Mouse (Mus musculus): ENCODE data around the gene Ube2h. TPM values are rescaled to one million over a fixed set of nuclear protein-coding genes. Genes with fewer than 3 reads are reported as not detected.
A peak's percentile ranks its signal among the peaks of the same experiment; 100 is the strongest.

Gene Ube2h
- polyA plus RNA-seq, 1 experiment, result 78.9 TPM

DNA sequence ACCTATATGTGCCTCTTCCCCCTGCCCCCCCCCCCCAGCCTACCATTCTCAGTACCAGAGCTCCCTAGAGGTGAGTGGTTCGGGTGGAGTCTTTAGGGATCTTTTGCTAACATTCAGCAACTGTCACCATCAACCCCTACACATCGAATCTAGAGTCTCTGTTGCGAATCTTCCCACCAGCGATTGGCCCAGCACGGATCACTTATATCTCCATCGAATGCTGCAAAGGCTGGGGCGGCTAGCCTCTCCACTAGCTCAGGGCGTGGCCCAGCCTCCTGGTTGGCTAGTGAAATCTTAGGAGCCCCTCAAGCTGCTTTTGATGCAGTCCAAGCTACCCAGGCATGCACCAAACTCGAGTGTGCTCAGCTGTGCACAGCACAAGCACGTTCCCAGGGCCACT, 132.4 kb downstream of the Ube2h start:
- H3K4me1 ChIP-seq (ENCODE audit: control insufficient read depth, insufficient read depth, low read length), result peaks cover 12% of the 10 kb centered on the region
- WGBS, result 72% methylated on average over 10 of the region's 10 CpGs
- H3K27ac ChIP-seq (ENCODE audit: insufficient read depth, low read length), result no peak overlapping the region
- no peak overlapping the region for H3K4me3 ChIP-seq (replicated peaks; ENCODE audit: insufficient read depth, low read depth, low read length)
- TF ChIP-seq CTCF (IDR thresholded peaks at IDR 0.05; ENCODE audit: borderline replicate concordance, insufficient read depth, low read depth, low read length) (no peak), POLR2A (IDR thresholded peaks at IDR 0.05; ENCODE audit: borderline replicate concordance, insufficient read depth, low read length) (no peak)
- H3K27me3 ChIP-seq (ENCODE audit: control insufficient read depth, insufficient read depth, low read length), result peaks cover 20% of the 10 kb centered on the region; the same call in 1 of the 2 replicates
- DNase-seq, result no peak

DNA sequence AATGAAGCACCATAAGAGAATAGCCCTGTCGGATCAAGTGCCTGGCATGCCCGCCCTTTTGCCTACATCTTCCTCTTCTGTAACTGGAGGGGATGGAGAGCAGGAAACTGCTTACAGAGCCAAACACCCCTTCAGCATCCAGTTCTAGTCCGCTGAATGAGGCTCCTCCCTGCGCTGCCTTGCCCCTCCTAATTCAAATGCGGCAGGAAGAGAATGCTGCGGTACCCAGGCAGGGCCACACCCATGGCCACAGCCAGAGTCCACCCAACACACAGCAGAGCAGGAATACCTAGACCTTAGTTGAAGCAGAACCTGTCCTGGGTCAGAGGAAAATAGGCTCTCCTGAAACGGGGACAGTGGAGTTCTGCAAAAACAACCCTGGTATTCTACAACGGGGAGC, 133.1 kb downstream of the Ube2h start:
- Histone ChIP-seq H3K4me1 (ENCODE audit: control insufficient read depth, insufficient read depth, low read length) (peaks cover 12% of the 10 kb centered on the region), H3K4me3 (replicated peaks; ENCODE audit: insufficient read depth, low read depth, low read length) (no peak overlapping the region), H3K27ac (ENCODE audit: insufficient read depth, low read length) (no peak overlapping the region), H3K27me3 (ENCODE audit: control insufficient read depth, insufficient read depth, low read length) (peaks cover 18% of the 10 kb centered on the region; the same call in 1 of the 2 replicates)
- TF ChIP-seq POLR2A (IDR thresholded peaks at IDR 0.05; ENCODE audit: borderline replicate concordance, insufficient read depth, low read length) (no peak), CTCF (IDR thresholded peaks at IDR 0.05; ENCODE audit: borderline replicate concordance, insufficient read depth, low read depth, low read length) (no peak)
- no peak for DNase-seq
- 90% methylated on average over 8 of the region's 8 CpGs for WGBS

DNA sequence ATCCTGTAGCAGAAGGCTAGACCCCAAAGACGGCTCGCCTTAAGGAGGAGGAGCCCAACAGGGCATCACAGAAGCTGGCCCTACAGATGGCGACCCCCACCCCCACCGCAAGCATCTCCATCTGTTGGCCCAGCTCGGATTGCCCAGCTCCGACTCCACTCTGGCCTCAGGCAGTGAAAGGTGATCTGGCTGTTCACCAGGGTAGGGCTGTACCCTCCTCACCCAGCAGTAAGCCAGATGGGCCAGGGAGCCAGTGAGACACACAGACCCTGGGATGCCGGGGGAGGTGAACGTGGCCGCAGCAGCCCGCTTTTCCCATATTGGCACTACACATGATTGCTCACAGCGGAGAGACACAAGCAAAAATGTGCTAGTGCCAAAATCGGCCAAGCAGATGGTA, 135.2 kb downstream of the Ube2h start:
- H3K27ac ChIP-seq (ENCODE audit: insufficient read depth, low read length), result no peak overlapping the region
- H3K4me3 ChIP-seq (replicated peaks; ENCODE audit: insufficient read depth, low read depth, low read length), result no peak overlapping the region
- TF ChIP-seq CTCF (IDR thresholded peaks at IDR 0.05; ENCODE audit: borderline replicate concordance, insufficient read depth, low read depth, low read length) (no peak), POLR2A (IDR thresholded peaks at IDR 0.05; ENCODE audit: borderline replicate concordance, insufficient read depth, low read length) (no peak)
- WGBS, result 23% methylated on average over 12 of the region's 12 CpGs
- H3K4me1 ChIP-seq (ENCODE audit: control insufficient read depth, insufficient read depth, low read length), result peaks cover 12% of the 10 kb centered on the region
- H3K27me3 ChIP-seq (ENCODE audit: control insufficient read depth, insufficient read depth, low read length), result peaks cover 8% of the 10 kb centered on the region; the same call in 1 of the 2 replicates
- peak in 1 of 2 experiments; percentile 6 for DNase-seq

DNA sequence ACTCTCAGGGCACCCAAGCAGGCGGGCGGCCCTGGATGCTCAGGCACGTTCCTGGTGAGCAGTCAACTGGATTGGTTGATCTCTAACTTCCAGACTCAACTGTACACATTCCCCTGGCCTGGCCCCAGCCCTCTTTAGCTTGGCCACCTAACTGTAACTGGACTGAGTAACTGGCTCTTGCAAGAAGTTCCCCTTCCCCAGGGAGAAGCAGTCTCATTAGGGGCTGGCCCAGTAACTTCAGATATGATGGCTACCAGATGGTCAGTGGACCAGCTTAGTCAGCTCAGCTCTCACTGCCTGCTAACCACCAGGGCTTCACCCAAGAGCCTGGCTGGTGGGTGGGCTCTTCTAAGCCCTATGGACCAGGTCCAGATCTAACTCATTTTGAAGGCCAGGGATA, 136.1 kb downstream of the Ube2h start:
- TF ChIP-seq POLR2A (IDR thresholded peaks at IDR 0.05; ENCODE audit: borderline replicate concordance, insufficient read depth, low read length), result no peak
- no peak for TF ChIP-seq CTCF (IDR thresholded peaks at IDR 0.05; ENCODE audit: borderline replicate concordance, insufficient read depth, low read depth, low read length)
- Histone ChIP-seq H3K27me3 (ENCODE audit: control insufficient read depth, insufficient read depth, low read length) (peaks cover 5% of the 10 kb centered on the region; the same call in 1 of the 2 replicates), H3K4me3 (replicated peaks; ENCODE audit: insufficient read depth, low read depth, low read length) (no peak overlapping the region), H3K27ac (ENCODE audit: insufficient read depth, low read length) (no peak overlapping the region), H3K4me1 (ENCODE audit: control insufficient read depth, insufficient read depth, low read length) (peaks cover 12% of the 10 kb centered on the region)
- 83% methylated on average over 3 of the region's 3 CpGs for WGBS
- no peak for DNase-seq

DNA sequence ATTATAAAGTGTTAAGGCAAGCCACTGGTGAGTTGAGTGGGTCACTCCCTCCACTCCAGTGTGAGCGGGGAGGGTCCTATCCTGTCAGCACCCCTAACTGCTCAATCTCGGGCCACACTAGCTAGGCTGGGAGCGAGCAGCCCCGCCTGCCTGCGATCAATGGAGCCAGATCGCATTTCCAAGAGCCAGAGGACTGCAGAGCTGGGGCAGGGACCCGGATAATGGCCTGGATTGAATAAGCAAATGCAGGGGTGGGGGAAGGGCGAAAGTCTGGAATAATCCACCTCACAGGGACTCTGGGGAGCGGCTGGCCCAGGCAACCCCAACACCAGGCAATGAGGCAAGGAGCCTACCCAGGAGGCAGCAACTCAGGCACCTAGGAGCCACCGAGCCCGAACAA, 137.1 kb downstream of the Ube2h start:
- no peak for DNase-seq
- Histone ChIP-seq H3K4me1 (ENCODE audit: control insufficient read depth, insufficient read depth, low read length) (peaks cover 12% of the 10 kb centered on the region), H3K27ac (ENCODE audit: insufficient read depth, low read length) (no peak overlapping the region), H3K27me3 (ENCODE audit: control insufficient read depth, insufficient read depth, low read length) (peaks cover 2% of the 10 kb centered on the region; the same call in 1 of the 2 replicates), H3K4me3 (replicated peaks; ENCODE audit: insufficient read depth, low read depth, low read length) (no peak overlapping the region)
- TF ChIP-seq POLR2A (IDR thresholded peaks at IDR 0.05; ENCODE audit: borderline replicate concordance, insufficient read depth, low read length), result no peak
- no peak for TF ChIP-seq CTCF (IDR thresholded peaks at IDR 0.05; ENCODE audit: borderline replicate concordance, insufficient read depth, low read depth, low read length)
- 67% methylated on average over 11 of the region's 11 CpGs for WGBS

DNA sequence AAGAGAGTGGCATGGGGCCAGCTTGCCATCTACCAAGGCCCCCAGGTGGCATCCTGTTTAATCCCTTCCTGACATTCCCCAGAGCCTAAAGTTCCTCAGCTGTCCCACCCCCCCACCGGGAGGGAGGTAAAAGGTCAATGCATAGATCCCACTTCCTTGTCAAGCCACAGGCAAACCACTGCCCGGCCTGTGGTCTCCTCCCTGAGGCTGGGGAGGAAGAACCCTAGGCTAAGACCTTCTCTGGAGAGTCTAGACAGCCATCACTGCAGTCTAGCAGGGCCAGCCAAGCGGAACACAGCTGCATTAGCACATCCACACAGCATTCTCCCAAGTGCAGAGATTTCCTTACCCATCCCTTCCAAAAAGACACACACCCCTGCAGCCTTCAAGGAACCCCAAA, 138.0 kb downstream of the Ube2h start:
- Histone ChIP-seq H3K27ac (ENCODE audit: insufficient read depth, low read length) (no peak overlapping the region), H3K4me3 (replicated peaks; ENCODE audit: insufficient read depth, low read depth, low read length) (no peak overlapping the region), H3K27me3 (ENCODE audit: control insufficient read depth, insufficient read depth, low read length) (no peaks in the 10 kb centered on the region), H3K4me1 (ENCODE audit: control insufficient read depth, insufficient read depth, low read length) (peaks cover 12% of the 10 kb centered on the region)
- no peak for DNase-seq
- TF ChIP-seq POLR2A (IDR thresholded peaks at IDR 0.05; ENCODE audit: borderline replicate concordance, insufficient read depth, low read length) (no peak), CTCF (IDR thresholded peaks at IDR 0.05; ENCODE audit: borderline replicate concordance, insufficient read depth, low read depth, low read length) (no peak)
- 62% methylated on average over 3 of the region's 3 CpGs for WGBS

DNA sequence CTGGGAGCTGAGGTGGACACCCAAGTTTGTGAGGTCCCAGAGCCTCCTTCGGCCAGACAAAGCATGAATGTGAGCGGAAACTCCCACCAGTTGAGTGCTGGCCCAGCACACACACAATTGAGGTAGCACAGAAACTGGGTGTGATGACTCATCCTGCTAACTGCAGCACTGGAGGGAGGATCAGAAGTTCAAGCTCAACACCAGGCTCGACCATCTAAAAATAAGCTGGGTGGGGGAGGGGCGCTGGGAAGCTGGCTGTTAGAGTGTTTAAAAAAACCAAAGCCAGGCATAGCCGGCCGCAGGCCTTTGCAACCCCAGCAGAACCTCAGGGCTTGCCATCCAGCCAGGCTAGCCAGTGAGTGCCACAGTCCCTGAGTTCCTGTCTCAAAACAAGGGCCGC, 142.2 kb downstream of the Ube2h start:
- H3K4me1 ChIP-seq (ENCODE audit: control insufficient read depth, insufficient read depth, low read length), result no peaks in the 10 kb centered on the region
- no peak for DNase-seq
- WGBS, result 71% methylated on average over 7 of the region's 7 CpGs
- TF ChIP-seq POLR2A (IDR thresholded peaks at IDR 0.05; ENCODE audit: borderline replicate concordance, insufficient read depth, low read length) (no peak), CTCF (IDR thresholded peaks at IDR 0.05; ENCODE audit: borderline replicate concordance, insufficient read depth, low read depth, low read length) (no peak)
- H3K27me3 ChIP-seq (ENCODE audit: control insufficient read depth, insufficient read depth, low read length), result no peaks in the 10 kb centered on the region
- no peak overlapping the region for H3K27ac ChIP-seq (ENCODE audit: insufficient read depth, low read length)
- H3K4me3 ChIP-seq (replicated peaks; ENCODE audit: insufficient read depth, low read depth, low read length), result no peak overlapping the region

DNA sequence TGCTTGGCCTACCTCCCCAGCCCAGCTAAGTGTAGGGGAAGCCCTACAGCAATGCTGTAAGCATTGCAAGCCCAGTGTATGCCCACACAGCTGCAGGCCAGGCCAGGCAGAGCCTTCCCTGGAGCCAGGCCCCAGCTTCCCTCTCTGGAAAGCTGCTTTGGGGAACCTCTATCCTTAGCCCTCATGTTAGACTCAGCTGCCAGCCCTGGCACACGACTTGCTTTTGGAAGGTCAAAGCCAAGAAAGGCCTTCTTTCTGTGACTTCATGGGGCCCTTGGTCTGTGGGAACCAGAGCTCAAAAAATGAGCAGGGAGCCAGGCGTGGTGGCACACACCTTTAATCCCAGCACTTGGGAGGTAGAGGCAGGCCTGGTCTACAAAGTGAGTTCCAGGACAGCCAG, 142.7 kb downstream of the Ube2h start:
- no peak for DNase-seq
- WGBS, result 54% methylated on average over 2 of the region's 2 CpGs
- TF ChIP-seq CTCF (IDR thresholded peaks at IDR 0.05; ENCODE audit: borderline replicate concordance, insufficient read depth, low read depth, low read length), result no peak
- no peak for TF ChIP-seq POLR2A (IDR thresholded peaks at IDR 0.05; ENCODE audit: borderline replicate concordance, insufficient read depth, low read length)
- no peaks in the 10 kb centered on the region for H3K4me1 ChIP-seq (ENCODE audit: control insufficient read depth, insufficient read depth, low read length)
- H3K4me3 ChIP-seq (replicated peaks; ENCODE audit: insufficient read depth, low read depth, low read length), result no peak overlapping the region
- H3K27ac ChIP-seq (ENCODE audit: insufficient read depth, low read length), result no peak overlapping the region
- H3K27me3 ChIP-seq (ENCODE audit: control insufficient read depth, insufficient read depth, low read length), result no peaks in the 10 kb centered on the region

Other genes starting within 250 kb of the Ube2h start
- gene Zc3hc1, start 86.5 kb upstream of the Ube2h start, polyA plus RNA-seq (2012; rRNA removed), result 26.6 and 30.2 TPM in 2 replicates
- 84.2 and 90.8 TPM in 2 replicates for gene Klhdc10, start 97.3 kb upstream of the Ube2h start, polyA plus RNA-seq (2012; rRNA removed)
- gene Tmem209, start 205.2 kb upstream of the Ube2h start, polyA plus RNA-seq (2012; rRNA removed), result 33.9 and 36.7 TPM in 2 replicates
- gene Ssmem1, start 205.3 kb upstream of the Ube2h start, polyA plus RNA-seq (2012; rRNA removed), result 0.08 and 0.17 TPM in 2 replicates
- gene Cpa2, start 237.0 kb upstream of the Ube2h start, polyA plus RNA-seq (2012; rRNA removed), result 7.0 and 7.7 TPM in 2 replicates